Mouse (Mus musculus) embryonic facial prominence, embryonic 13.5 days (tissue): ENCODE data around the gene Fam135a. TPM values are rescaled to one million over a fixed set of nuclear protein-coding genes. Genes with fewer than 3 reads are reported as not detected.

Experiments used
- ATAC-seq: fragments of 200-750 bp; cut with Nextera tagmentation; 2 replicates; pipeline ENCODE4 v1.8.0; 2017; ENCODE audit warnings: low read depth; ENCODE audit not compliant: insufficient number of reproducible peaks, insufficient read depth, low FRiP score, low TSS enrichment
- H3K27ac ChIP-seq: fragments of 300-500 bp; sonication (generic); 2 replicates; pipeline ENCODE4 v1.5.1; 2015; ENCODE audit warnings: moderate library complexity, mild to moderate bottlenecking, inconsistent platforms
- H3K27me3 ChIP-seq: fragments of 300-500 bp; sonication (generic); 2 replicates; pipeline ENCODE4 v1.6.1; 2015; ENCODE audit warnings: mild to moderate bottlenecking, inconsistent platforms
- H3K36me3 ChIP-seq: fragments of 300-500 bp; sonication (generic); 2 replicates; pipeline ENCODE4 v1.6.1; 2015; ENCODE audit warnings: mild to moderate bottlenecking, inconsistent platforms
- H3K4me1 ChIP-seq: fragments of 300-500 bp; sonication (generic); 2 replicates; pipeline ENCODE4 v1.6.1; 2015; ENCODE audit warnings: inconsistent platforms
- H3K4me2 ChIP-seq: fragments of 300-500 bp; sonication (generic); 2 replicates; pipeline ENCODE4 v1.6.1; 2015; ENCODE audit warnings: moderate library complexity, mild to moderate bottlenecking, inconsistent platforms
- H3K4me3 ChIP-seq: fragments of 300-500 bp; sonication (generic); 2 replicates; pipeline ENCODE4 v1.5.1; 2015; ENCODE audit warnings: mild to moderate bottlenecking, inconsistent platforms
- H3K9ac ChIP-seq: fragments of 300-500 bp; sonication (generic); 2 replicates; pipeline ENCODE4 v1.6.1; 2015; ENCODE audit warnings: mild to moderate bottlenecking, inconsistent platforms
- H3K9me3 ChIP-seq: fragments of 300-500 bp; sonication (generic); 2 replicates; pipeline ENCODE4 v1.6.1; 2016; ENCODE audit warnings: inconsistent platforms
- WGBS: fragments of 180-500 bp; shearing (Covaris S2); methylation state at CpG from one replicate; pipeline ENCODE4 v1.1.7; 2015; ENCODE audit warnings: mixed read lengths; 5-methylcytosine and 5-hydroxymethylcytosine counted together
- polyA plus RNA-seq: library from polyadenylated mRNA; unstranded; fragments of >200 nt; fragmentation: Nextera tagmentation; extraction: Ambion mirVana; gene quantifications from 2 replicates; pipeline ENCODE4 v1.2.1, GENCODE M21; 2015

Gene Fam135a
- polyA plus RNA-seq, result 40.7 and 45.1 TPM in 2 replicates

GRCm38 (mm10) chr1:24099926-24100869 is at the start of gene Fam135a:
Fam135a (minus strand) TSS chr1:24100341.
- H3K9me3 ChIP-seq, result no peaks in the 10 kb centered on the region
- peaks cover 10% of the 10 kb centered on the region; the same call in 1 of the 2 replicates for H3K4me1 ChIP-seq
- 1% methylated on average over 85 of the region's 88 CpGs for WGBS
- no peaks in the 10 kb centered on the region for H3K27me3 ChIP-seq
- H3K27ac ChIP-seq, result peak within 1 kb of the TSS; percentile 85
- peak within 1 kb of the TSS; percentile 64 for H3K4me2 ChIP-seq
- peak within 1 kb of the TSS; percentile 94 for H3K9ac ChIP-seq
- H3K4me3 ChIP-seq, result peak within 1 kb of the TSS; percentile 89
- peak; percentile 90 for ATAC-seq
- no peaks in the 10 kb centered on the region for H3K36me3 ChIP-seq

GRCm38 (mm10) chr1:24143504-24143903 is 43.4 kb upstream of the Fam135a start:
- no peak overlapping the region for H3K4me3 ChIP-seq
- no peaks in the 10 kb centered on the region for H3K9me3 ChIP-seq
- H3K4me2 ChIP-seq, result no peak overlapping the region
- no peaks in the 10 kb centered on the region for H3K4me1 ChIP-seq
- WGBS, result 78% methylated on average over 8 of the region's 8 CpGs
- H3K9ac ChIP-seq, result no peak overlapping the region
- no peaks in the 10 kb centered on the region for H3K36me3 ChIP-seq
- no peaks in the 10 kb centered on the region for H3K27me3 ChIP-seq
- ATAC-seq, result no peak
- H3K27ac ChIP-seq, result no peak overlapping the region

- Histone ChIP-seq H3K4me2 (no peak overlapping the region), H3K4me1 (no peaks in the 10 kb centered on the region), H3K27ac (no peak overlapping the region), H3K36me3 (no peaks in the 10 kb centered on the region), H3K27me3 (no peaks in the 10 kb centered on the region), H3K9ac (no peak overlapping the region), H3K9me3 (no peaks in the 10 kb centered on the region), H3K4me3 (no peak overlapping the region)
- WGBS, result 84% methylated on average over 6 of the region's 6 CpGs
- ATAC-seq, result no peak
Observed at GRCm38 (mm10) chr1:24140555-24140954, 40.4 kb upstream of the Fam135a start.

GRCm38 (mm10) chr1:24137133-24137532 is 37.0 kb upstream of the Fam135a start:
- WGBS, result 5% methylated on average over 3 of the region's 3 CpGs
- H3K27ac ChIP-seq, result no peak overlapping the region
- H3K36me3 ChIP-seq, result no peaks in the 10 kb centered on the region
- no peaks in the 10 kb centered on the region for H3K9me3 ChIP-seq
- no peak overlapping the region for H3K9ac ChIP-seq
- ATAC-seq, result no peak
- H3K4me1 ChIP-seq, result no peaks in the 10 kb centered on the region
- H3K4me3 ChIP-seq, result no peak overlapping the region
- no peak overlapping the region for H3K4me2 ChIP-seq
- no peaks in the 10 kb centered on the region for H3K27me3 ChIP-seq

- Histone ChIP-seq H3K9ac (no peak overlapping the region), H3K9me3 (no peaks in the 10 kb centered on the region), H3K27ac (no peak overlapping the region), H3K4me3 (no peak overlapping the region), H3K27me3 (no peaks in the 10 kb centered on the region), H3K4me1 (no peaks in the 10 kb centered on the region), H3K4me2 (no peak overlapping the region), H3K36me3 (no peaks in the 10 kb centered on the region)
- ATAC-seq, result no peak
- 0% methylated on average over 1 of the region's 1 CpGs for WGBS
Observed at GRCm38 (mm10) chr1:24134792-24135191, 34.7 kb upstream of the Fam135a start.

GRCm38 (mm10) chr1:24133853-24134252 is 33.7 kb upstream of the Fam135a start:
- no peaks in the 10 kb centered on the region for H3K9me3 ChIP-seq
- H3K27me3 ChIP-seq, result no peaks in the 10 kb centered on the region
- 48% methylated on average over 19 of the region's 19 CpGs for WGBS
- no peaks in the 10 kb centered on the region for H3K4me1 ChIP-seq
- no peak overlapping the region for H3K27ac ChIP-seq
- ATAC-seq, result no peak
- no peak overlapping the region for H3K9ac ChIP-seq
- no peak overlapping the region for H3K4me3 ChIP-seq
- no peaks in the 10 kb centered on the region for H3K36me3 ChIP-seq
- H3K4me2 ChIP-seq, result 0 out of 2 replicates have a peak overlapping the region, but pooled peaks have one; percentile 0

GRCm38 (mm10) chr1:24127866-24128265 is 27.7 kb upstream of the Fam135a start:
- no peak overlapping the region for H3K27ac ChIP-seq
- WGBS, result 60% methylated on average over 6 of the region's 6 CpGs
- H3K4me2 ChIP-seq, result no peak overlapping the region
- no peak overlapping the region for H3K9ac ChIP-seq
- no peaks in the 10 kb centered on the region for H3K9me3 ChIP-seq
- no peak overlapping the region for H3K4me3 ChIP-seq
- no peaks in the 10 kb centered on the region for H3K27me3 ChIP-seq
- no peaks in the 10 kb centered on the region for H3K4me1 ChIP-seq
- ATAC-seq, result no peak
- no peaks in the 10 kb centered on the region for H3K36me3 ChIP-seq

- Histone ChIP-seq H3K9me3 (no peaks in the 10 kb centered on the region), H3K27me3 (no peaks in the 10 kb centered on the region), H3K4me1 (0 out of 2 replicates have a peak, but pooled peaks cover 8% of the 10 kb centered on the region), H3K4me3 (no peak overlapping the region), H3K9ac (no peak overlapping the region), H3K36me3 (no peaks in the 10 kb centered on the region), H3K4me2 (no peak overlapping the region), H3K27ac (no peak overlapping the region)
- no peak for ATAC-seq
- WGBS, result 56% methylated on average over 3 of the region's 3 CpGs
Observed at GRCm38 (mm10) chr1:24124610-24125009, 24.5 kb upstream of the Fam135a start.

GRCm38 (mm10) chr1:24122582-24122981 is 22.4 kb upstream of the Fam135a start:
- Histone ChIP-seq H3K9me3 (no peaks in the 10 kb centered on the region), H3K4me1 (0 out of 2 replicates have a peak, but pooled peaks cover 8% of the 10 kb centered on the region), H3K36me3 (no peaks in the 10 kb centered on the region), H3K27me3 (no peaks in the 10 kb centered on the region), H3K4me2 (no peak overlapping the region), H3K9ac (no peak overlapping the region), H3K4me3 (no peak overlapping the region), H3K27ac (no peak overlapping the region)
- 94% methylated on average over 1 of the region's 1 CpGs for WGBS
- ATAC-seq, result no peak

GRCm38 (mm10) chr1:24107971-24108773 is 8.0 kb upstream of the Fam135a start:
- no peak for ATAC-seq
- Histone ChIP-seq H3K4me2 (no peak overlapping the region), H3K9ac (no peak overlapping the region), H3K9me3 (no peaks in the 10 kb centered on the region), H3K36me3 (no peaks in the 10 kb centered on the region), H3K4me1 (peaks cover 6% of the 10 kb centered on the region; the same call in 1 of the 2 replicates), H3K27ac (no peak overlapping the region), H3K4me3 (no peak overlapping the region), H3K27me3 (no peaks in the 10 kb centered on the region)
- 41% methylated on average over 10 of the region's 10 CpGs for WGBS

GRCm38 (mm10) chr1:24107378-24107777 is 7.2 kb upstream of the Fam135a start:
- H3K27ac ChIP-seq, result no peak overlapping the region; the same call in 1 of the 2 replicates
- no peaks in the 10 kb centered on the region for H3K27me3 ChIP-seq
- H3K4me1 ChIP-seq, result peaks cover 11% of the 10 kb centered on the region; the same call in 1 of the 2 replicates
- peak overlapping the region; percentile 5; the same call in 1 of the 2 replicates for H3K4me2 ChIP-seq
- H3K9me3 ChIP-seq, result no peaks in the 10 kb centered on the region
- 36% methylated on average over 11 of the region's 11 CpGs for WGBS
- H3K9ac ChIP-seq, result 0 out of 2 replicates have a peak overlapping the region, but pooled peaks have one; percentile 40
- no peaks in the 10 kb centered on the region for H3K36me3 ChIP-seq
- no peak overlapping the region for H3K4me3 ChIP-seq
- ATAC-seq, result no peak
